9 mouse cellular contexts compared by ENCODE assay signal in genomic region chr1:53824446-53825337, GRCm38 (mm10). TPM values are rescaled to one million over a fixed set of nuclear protein-coding genes. Genes with fewer than 3 reads are reported as not detected.
A peak's percentile ranks its signal among the peaks of the same experiment; 100 is the strongest.
DNase-seq lines count a peak whose midpoint lies in the region; ATAC-seq and TF ChIP-seq lines count a peak whose summit lies in the region.
"Had no signal": no experiment of that assay in that cellular context is flagged by ENCODE, and none has a peak within 500 bp of the region (broad histone marks: within the 10 kb centered on the region; RNA-seq: fewer than 3 reads in every experiment).

No protein-coding gene starts in this region.

- no peak for TF ChIP-seq CTCF in forebrain, postnatal 0 days (IDR thresholded peaks at IDR 0.05; ENCODE audit: low read depth)
- TF ChIP-seq CTCF in left cerebral cortex, adult 2 months (IDR thresholded peaks at IDR 0.05) = no peak

- no peaks in the 10 kb centered on the region for H3K36me3 ChIP-seq in forebrain, embryonic 16.5 days (ENCODE audit: control insufficient read depth, insufficient read depth)
- H3K36me3 ChIP-seq in forebrain, postnatal 0 days (ENCODE audit: insufficient read depth) = no peaks in the 10 kb centered on the region
- H3K36me3 ChIP-seq: liver, embryonic 15.5 days had no signal

- H3K9me3 ChIP-seq in forebrain, embryonic 16.5 days (ENCODE audit: control insufficient read depth, low read length) = no peaks in the 10 kb centered on the region
- H3K9me3 ChIP-seq in forebrain, postnatal 0 days (ENCODE audit: low read length) = no peaks in the 10 kb centered on the region
- H3K9me3 ChIP-seq: liver, embryonic 15.5 days had no signal

- no peak overlapping the region for H3K27ac ChIP-seq in forebrain, embryonic 16.5 days (ENCODE audit: low read length)
- no peak overlapping the region for H3K27ac ChIP-seq in forebrain, postnatal 0 days (ENCODE audit: low read depth, low read length)
- peak overlapping the region; percentile 70; the same call in 1 of the 2 replicates for H3K27ac ChIP-seq in left cerebral cortex, adult 2 months

- WGBS in forebrain, embryonic 16.5 days = 82% methylated on average over 9 of the region's 9 CpGs
- 79% methylated on average over 9 of the region's 9 CpGs for WGBS in forebrain, postnatal 0 days

- intact Hi-C loops in left cerebral cortex, adult 2 months (cut with DNase I) = no loop called here
- intact Hi-C loops in left cerebral cortex, postnatal 36 days (cut with DNase I) = loop anchor here (5.0 kb wide), 1 partner anchor 37 kb away; the partner anchor contains the start of gene Stk17b

- no peaks in the 10 kb centered on the region for H3K27me3 ChIP-seq in forebrain, embryonic 16.5 days (replicated peaks; ENCODE audit: control insufficient read depth, insufficient read depth, low read length)
- no peaks in the 10 kb centered on the region for H3K27me3 ChIP-seq in forebrain, postnatal 0 days (ENCODE audit: insufficient read depth, low read length)
- H3K27me3 ChIP-seq: liver, embryonic 15.5 days had no signal

- no peak for DNase-seq in forebrain, postnatal 0 days
- no peak for DNase-seq in left cerebral cortex, adult 2 months (ENCODE audit: extremely low spot score in 1 of 2, low spot score in 2 of 2)
- no peak for DNase-seq in left cerebral cortex, adult 11 months (ENCODE audit: low spot score)
- peak; percentile 52 for DNase-seq in CD4-positive, CD25-positive, alpha-beta regulatory T cell, adult 2 months (ENCODE audit: low read depth, low spot score)
- peak; percentile 70 for DNase-seq in induced T-regulatory cell, adult 2 months (ENCODE audit: low read depth)
- no peak for DNase-seq in ovary, postnatal 36 days (ENCODE audit: low spot score)
- no peak for DNase-seq in left cerebral cortex, postnatal 36 days (ENCODE audit: low spot score in 2 of 2)

- no peak overlapping the region for H3K9ac ChIP-seq in forebrain, embryonic 16.5 days (replicated peaks; ENCODE audit: low read depth, low read length)
- no peak overlapping the region for H3K9ac ChIP-seq in forebrain, postnatal 0 days
- H3K9ac ChIP-seq: liver, embryonic 15.5 days had no signal

- ATAC-seq in forebrain, embryonic 16.5 days = peak; percentile 6; the same call in 1 of the 2 replicates
- no peak for ATAC-seq in forebrain, postnatal 0 days

- H3K4me3 ChIP-seq in forebrain, embryonic 16.5 days (replicated peaks; ENCODE audit: low read length) = no peak overlapping the region
- no peak overlapping the region for H3K4me3 ChIP-seq in forebrain, postnatal 0 days (ENCODE audit: low read depth, low read length)
- H3K4me3 ChIP-seq in left cerebral cortex, adult 2 months = no peak overlapping the region
- H3K4me3 ChIP-seq: liver, embryonic 15.5 days had no signal

- no peak overlapping the region for H3K4me2 ChIP-seq in forebrain, embryonic 16.5 days (ENCODE audit: low read length)
- H3K4me2 ChIP-seq in forebrain, postnatal 0 days (ENCODE audit: low read depth) = no peak overlapping the region

- H3K4me1 ChIP-seq in forebrain, embryonic 16.5 days (replicated peaks; ENCODE audit: control insufficient read depth, insufficient read depth, low read length) = peaks cover 9% of the 10 kb centered on the region
- H3K4me1 ChIP-seq in forebrain, postnatal 0 days (ENCODE audit: insufficient read depth) = peaks cover 10% of the 10 kb centered on the region
- H3K4me1 ChIP-seq: liver, embryonic 15.5 days had no signal

RNA-seq across cellular contexts. Expression of gene Stk17b, which starts 39.7 kb away (rescaled TPM):
- 4.9 and 6.0 TPM in 2 replicates for polyA plus RNA-seq in forebrain, embryonic 16.5 days (2015; fragmentation: Nextera tagmentation; extraction: Ambion mirVana)
- total RNA-seq in forebrain, postnatal 0 days (2014; rRNA removed) = 7.2 and 7.8 TPM in 2 replicates
- 4.1 and 4.4 TPM in 2 replicates for polyA plus RNA-seq in forebrain, postnatal 0 days (2015; fragmentation: Nextera tagmentation; extraction: Ambion mirVana)
- 1 to 10 TPM; 5.3 to 7.6 TPM for total RNA-seq in left cerebral cortex, adult 2 months (2021)
- total RNA-seq in left cerebral cortex, postnatal 36 days (2021) = 1 to 10 TPM; 7.4 to 8.7 TPM

Comparison
In these comparisons a context has a peak if more than half of its experiments do, and no peak if none do; other contexts are left out.
1. DNase-seq: peak in CD4-positive, CD25-positive, alpha-beta regulatory T cell, adult 2 months (single experiment) and induced T-regulatory cell, adult 2 months (single experiment); none in forebrain, postnatal 0 days (single experiment), left cerebral cortex, adult 2 months (0 of 2), left cerebral cortex, adult 11 months (single experiment), ovary, postnatal 36 days (single experiment) and left cerebral cortex, postnatal 36 days (0 of 2).